Mouse (Mus musculus) thymus, postnatal 4 days (tissue): ENCODE data around the gene Fancc.
"Not testable (repeated sequence)": the region's sequence is repeated elsewhere in the genome, so short reads cannot be mapped to it uniquely, and the experiment has no call there.

Source experiments
- DNase-seq: peaks from one replicate; pipeline ENCODE4 v3.0.0; 2021

The Fancc gene

DNA sequence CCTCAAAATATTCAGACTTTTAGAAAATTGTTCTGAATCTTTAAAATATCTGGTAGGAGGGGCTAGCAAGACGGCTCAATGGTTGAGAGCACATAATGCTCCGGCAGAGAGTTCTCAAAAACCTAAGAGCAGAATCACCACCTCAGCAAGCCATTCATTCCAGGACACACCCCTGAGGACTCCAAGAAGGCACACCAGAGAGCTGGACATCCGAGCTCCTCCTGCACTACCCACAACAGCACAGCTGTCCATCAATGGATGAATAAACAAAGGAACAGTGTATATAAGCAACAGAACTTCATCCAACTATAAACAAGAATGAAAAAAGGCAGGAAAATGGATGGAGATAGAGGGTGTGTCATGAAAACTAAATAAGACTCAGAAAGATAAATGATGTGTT is 80.3 kb downstream of the Fancc start:
- DNase-seq, result no peak

DNA sequence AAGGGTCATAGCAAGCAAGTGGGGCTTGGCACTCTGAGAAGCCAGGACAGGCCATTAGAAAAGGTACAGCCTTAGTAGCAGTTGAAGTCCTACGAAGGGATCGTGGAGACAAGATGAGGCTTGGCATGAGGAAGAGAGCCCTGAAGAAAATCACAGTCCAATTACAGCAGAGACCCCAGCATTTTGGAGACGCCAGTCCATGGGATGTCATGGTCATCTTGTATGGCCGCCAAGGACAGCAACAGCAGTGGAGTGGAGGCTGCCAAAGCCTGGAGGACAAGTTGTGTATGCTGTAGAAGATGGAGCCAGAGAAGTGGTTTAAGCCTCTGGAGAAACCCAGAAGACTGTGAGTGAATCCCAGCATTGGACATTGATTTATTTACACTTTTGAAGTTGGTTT is 84.4 kb downstream of the Fancc start:
- DNase-seq, result no peak

DNA sequence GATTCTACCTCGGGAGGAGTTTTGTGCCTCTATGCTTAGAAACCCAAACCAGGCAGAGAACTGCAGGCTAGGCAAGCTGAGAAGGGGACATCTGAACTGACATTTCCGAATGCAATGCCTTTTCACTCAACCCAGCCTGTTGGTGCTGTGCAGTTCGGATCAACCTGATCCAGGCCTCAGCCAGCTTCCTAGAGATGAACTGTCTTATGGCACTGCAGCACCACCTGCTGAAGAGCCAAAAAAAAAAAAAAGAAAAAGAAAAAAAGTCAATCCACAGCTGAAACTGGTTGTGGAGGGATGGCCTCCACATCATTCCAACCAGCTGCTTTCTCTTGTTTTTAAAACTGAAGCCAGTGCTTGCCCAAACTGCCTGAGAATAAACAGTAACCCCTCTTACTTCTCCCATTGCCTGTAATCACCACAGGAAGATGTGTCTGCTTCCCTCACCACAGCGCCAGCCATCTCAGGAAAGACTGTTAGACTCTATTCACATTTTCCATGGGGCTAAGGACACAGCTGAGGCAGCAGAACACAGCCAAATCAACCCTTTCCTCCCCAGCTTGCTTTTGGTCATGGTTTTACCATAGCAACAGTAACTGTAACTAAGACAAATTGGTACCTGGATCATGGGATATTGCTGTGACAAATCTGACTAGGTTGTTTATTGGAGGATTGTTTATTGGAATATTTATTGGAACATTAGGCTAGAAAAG is 85.6 kb downstream of the Fancc start:
- peak; percentile 18 for DNase-seq

DNA sequence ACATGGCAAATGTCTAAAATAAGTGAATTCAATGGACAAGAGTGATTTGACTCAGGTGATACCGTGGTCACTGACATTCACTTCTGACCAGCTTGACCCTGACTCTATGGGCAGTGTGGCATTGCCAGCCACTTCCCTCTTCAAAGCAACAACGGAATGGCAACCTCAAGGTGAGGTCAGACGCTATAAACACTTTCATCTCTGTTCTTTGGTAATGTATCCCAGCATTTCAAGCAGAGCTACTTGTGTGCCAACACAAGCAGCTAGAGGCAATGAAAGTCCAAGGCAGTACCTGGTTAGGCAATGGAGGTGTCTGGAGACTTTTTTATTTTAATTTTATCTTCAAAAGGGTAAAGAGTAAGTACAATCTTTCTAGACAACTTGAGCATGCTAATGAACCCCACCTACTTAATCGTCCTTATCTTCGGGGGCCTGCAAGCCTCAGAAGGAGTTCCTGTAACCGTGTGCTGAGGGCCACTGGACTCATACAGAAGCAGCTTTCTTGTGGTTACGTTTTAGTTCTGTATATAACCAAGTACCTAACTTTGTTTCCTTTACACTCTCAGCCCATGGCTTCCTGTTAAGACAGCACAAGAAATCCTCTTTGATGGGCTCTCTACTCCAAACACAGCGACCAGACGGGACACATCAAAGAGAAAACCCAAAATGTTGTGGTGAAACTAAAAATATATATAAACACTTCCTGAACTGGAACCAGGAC is 86.3 kb downstream of the Fancc start:
- no peak for DNase-seq

DNA sequence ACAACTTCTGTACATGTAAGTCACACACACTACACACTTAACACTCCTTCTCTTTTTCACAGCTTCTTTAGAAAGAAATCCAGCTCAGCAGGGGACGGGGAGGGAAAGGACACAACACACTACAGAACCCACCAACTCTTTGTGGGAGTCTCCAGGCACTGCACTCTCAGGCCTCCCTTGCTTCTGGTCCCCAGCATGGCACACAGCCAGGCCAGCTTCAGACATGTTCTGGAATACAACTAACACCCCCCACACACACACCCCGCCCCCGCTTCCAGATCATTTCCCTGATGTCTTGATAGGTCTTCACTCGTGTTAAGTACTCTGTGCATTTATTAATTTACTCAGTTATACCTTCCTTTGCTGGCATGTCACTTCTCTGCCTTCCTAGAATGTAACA is 91.9 kb downstream of the Fancc start:
- no peak for DNase-seq

DNA sequence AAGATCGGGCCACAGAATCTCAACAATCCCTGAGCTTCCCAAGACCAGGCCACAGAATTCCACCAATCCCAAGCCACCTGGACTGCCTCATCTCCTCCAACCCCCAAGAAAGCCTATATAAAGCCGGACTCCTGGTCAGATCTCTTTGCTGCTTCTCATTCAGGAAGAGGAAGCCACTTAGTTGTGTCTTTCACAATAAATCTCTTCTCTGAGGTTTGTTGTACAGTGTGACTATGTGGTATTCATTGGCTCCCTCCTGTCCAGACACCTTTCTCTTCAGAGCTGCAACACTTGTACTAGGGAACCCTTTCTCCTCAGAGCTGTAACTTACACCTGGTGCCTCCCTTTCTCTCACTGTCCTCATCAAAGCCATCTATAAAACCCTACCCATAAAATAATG is 92.4 kb downstream of the Fancc start:
- no peak for DNase-seq

DNA sequence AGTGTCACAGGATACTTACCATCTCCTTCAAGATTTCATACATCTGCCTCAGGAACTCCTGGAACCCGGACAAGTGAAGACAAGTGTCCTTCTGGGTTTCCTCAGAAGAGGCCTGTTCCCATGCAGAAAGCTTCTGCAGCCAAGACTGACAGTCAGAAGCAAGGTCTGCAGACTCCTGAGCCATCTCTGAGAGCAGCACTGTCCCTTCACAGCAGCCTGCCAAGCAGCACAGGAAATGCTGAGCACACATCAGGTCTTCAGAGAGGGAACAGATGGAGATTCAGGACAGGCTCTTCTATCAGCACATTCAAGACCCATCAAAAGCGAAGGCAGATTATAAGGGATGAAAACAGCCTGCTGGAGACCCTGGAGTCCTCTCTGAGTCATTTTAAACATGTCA is 94.3 kb downstream of the Fancc start:
- no peak for DNase-seq

DNA sequence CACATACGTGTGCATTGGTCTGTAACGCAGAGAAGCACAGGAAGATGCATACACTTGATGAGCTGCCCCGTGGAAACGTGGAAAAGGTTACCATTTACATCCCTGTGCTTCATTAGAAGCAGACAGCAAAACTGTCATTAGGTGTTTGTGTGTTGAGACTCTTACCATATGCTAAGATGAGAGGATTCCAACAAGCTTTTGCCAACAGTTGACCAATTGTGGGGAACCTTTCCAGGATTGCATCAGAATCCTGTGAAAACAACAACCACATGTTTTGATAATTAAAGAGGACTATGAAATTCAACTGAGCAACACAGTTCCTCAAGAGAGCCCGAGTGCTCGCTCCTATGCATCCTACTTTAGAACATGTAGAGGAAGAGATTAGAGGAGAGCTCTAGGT is 97.0 kb downstream of the Fancc start:
- no peak for DNase-seq

DNA sequence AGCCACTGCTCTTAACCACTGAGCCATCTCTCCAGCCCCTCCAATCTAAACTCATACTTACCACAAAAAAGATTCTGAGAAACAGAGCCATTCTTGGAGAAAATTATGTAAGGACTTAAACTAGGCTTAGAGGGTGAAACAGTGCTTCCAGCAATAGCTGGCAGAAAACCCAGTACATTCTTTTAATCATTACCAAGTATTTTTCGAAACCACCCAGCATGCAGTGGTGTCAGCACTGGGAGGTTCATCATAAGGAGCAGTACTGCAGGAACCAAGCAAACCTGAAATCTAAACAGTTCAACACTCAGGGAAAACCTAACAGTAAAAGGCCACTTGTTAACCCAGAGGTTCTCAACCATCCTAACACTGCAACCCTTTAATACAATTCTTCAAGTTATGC is 99.7 kb downstream of the Fancc start:
- no peak for DNase-seq

DNA sequence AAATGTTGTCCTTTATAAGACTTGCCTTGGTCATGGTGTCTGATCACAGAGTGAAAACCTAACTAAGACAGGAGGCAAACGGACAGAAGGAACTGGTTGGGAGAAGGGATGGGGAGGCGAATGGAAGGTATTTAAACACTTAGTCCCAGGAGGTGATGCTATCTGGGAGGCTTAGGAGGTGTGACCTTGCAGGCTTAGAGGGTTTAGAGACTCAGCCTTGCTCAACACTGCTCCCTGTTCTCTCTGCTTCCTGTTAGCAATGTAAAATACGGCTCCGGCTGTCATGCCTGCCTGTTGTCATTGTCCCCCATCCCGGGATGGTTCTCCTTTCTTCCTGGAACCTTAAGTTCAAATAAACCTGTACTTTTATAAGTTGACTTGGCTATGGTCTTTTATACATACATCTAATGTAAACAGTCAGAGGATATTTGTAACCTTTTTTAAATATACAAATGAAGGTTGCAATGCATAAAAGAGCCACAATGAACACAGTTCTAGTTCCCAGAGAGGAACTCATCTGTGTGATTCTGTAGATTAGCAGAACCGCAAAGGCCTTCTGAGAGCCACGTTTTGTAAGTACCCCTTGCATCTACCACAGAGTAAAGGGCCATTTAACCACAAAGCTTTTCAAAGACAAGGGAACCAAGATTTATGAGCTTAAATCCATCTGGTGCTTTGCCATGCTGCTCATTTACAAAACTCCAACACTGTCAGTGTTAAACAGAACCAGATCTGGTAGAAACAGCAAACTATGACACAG is 102.6 kb downstream of the Fancc start:
- no peak for DNase-seq

DNA sequence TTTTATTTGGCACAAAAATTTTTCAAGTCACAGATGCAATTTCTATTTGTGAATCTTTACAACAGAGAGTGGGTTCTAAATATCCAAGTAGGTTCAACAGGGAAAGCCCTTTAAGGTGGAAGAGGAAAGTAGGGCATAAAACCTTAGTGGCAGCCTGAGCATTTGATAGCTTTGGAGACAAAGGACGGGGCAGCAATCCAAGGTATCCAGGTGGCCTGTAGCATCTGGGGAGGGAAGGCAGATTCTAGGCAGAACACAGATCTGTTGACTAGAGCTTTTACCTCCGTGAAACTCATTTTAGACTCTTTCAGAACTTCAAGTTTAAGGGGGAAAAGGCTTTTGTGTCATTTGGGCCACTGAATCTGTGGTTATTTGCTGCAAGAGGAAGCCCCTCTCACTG is 111.8 kb downstream of the Fancc start:
- DNase-seq, result no peak

DNA sequence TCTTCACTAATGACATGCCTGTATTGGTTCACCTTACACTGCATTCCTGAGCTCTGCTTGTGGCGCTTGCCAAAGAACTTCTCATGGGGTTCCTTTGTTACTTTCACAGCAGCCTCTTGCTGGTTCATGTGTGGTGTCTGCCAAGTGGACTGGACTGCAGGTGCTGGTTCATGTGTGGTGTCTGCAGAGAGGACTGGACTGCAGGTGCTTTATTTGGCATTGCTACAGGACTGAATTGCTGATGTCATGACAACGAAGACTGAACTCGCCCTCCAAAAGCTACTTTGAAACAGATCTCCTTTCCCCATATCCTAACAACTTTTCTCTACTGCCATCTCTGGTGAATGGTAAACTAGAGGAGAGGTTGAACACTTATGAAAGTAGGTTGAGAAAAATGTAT is 112.3 kb downstream of the Fancc start:
- DNase-seq, result no peak

DNA sequence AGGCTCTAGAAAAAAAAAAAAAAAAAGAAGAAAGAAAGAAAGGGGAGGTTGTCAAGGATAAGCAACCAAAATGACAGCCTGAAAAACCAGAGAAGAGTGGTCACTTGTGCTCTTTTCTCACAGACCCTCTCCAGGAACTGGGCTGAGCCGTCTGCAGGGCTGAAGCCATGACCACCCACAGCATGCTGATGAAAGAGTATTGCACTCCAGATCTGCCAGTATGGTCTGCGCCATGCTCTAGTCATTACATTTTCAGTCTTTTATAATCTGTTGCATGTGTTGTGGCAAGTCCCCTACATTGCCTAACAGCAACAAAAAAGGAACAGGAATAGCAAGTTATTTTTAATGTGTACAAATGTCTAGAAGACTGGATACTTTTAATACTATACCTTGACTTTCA is 114.9 kb downstream of the Fancc start:
- DNase-seq, result no peak

DNA sequence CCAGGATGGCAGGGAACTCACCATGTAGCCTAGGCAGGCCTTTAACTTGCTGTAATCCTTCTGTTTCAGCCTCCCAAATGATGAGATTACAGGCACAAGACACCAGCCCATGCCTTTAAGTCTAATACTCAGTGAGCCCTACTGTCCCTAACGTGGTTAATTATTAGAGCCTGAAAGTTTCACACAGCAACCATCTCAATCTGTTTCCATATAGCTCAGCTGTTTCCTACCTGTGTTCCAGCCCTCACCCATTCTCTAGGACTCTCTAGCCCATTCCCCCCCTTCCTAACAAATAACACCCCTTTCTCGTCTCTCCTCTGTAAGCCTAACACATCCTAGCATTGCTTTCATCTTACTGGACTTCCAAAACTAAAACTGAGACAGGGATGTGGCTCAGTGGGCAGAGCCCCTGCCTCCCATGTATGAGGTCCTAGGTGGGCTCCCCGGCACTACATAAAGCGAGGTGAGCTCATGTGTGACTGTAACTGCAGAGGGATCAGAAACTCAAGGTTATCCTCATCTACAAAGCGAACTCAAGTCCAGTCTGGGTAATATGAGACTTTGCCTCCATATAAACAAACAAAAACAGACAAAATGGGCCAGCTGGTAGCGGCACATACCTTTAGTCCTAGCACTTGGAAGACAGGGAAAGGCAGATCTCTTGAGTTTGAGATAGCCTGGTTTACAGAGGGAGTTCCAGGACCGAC is 123.5 kb downstream of the Fancc start:
- no peak for DNase-seq

DNA sequence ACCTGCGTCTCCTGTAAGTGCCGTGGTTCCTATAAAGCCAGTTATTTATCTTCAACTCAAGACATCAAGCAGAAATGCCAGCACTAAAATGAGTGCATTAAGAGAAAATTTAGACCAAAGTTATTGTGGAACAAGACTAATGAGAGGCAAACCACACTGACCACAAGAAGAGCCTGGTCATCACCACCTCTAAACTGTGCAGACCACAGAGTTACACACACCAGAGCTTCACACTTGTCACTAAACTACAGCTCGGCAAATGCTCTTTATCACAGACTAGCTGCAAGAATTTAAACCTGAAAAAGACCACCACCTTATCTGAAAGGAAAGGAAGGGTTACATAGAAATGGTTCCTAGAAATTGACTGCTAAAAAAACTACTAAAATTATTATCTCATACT is 135.3 kb downstream of the Fancc start:
- DNase-seq, result no peak

DNA sequence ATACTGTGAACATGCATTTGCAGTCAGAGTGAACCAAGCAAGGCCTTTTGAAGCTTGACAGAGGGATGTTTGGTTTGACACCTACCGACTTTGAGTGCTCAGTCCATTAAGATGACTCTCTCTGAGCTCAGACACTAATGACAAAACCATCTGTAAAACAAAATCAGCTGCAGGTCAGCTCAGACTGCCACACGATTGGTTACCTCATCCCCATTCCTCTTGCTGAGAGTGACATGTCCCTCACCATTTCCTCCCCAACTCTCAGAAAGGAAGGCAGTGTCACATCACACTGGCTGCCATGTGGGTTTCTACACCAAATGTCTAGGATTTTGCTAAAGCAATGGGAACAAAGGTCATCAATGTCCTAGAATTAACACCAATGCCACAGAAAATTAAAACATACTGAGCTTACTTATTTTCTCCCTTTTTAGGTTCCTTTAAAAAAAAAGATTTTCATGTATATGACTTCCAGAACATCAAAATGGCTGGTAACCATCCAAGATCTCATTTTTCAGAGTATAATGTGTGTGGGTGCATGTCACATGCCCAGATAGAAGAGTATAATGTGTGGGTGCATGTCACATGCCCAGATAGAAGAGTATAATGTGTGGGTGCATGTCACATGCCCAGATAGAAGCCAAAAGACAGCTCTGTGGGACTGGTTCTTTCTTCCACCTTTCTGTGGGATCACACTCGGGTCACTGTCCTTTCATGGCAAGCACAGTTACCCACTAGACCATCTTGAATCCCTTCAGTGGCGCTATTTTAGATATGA is 136.8 kb downstream of the Fancc start:
- DNase-seq, result no peak

DNA sequence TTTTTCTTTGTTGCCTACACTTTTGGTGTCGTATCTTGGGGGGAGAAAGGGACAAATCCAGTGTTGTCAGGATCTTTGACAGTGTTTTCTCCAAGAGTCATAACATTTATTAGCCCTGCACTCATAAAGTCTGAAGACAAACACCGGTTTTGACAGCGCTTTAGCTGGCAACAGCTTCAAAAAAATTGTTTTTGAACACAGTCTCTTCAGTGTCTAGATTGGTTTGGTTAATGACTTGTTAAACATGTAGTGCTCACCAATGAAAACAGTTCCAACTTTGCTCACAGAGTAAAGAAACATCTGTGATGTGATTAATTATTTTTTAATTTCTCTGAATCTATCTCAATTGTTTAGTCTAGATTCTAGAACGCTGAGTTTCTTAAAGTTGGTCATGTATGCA is 137.7 kb downstream of the Fancc start:
- no peak for DNase-seq

DNA sequence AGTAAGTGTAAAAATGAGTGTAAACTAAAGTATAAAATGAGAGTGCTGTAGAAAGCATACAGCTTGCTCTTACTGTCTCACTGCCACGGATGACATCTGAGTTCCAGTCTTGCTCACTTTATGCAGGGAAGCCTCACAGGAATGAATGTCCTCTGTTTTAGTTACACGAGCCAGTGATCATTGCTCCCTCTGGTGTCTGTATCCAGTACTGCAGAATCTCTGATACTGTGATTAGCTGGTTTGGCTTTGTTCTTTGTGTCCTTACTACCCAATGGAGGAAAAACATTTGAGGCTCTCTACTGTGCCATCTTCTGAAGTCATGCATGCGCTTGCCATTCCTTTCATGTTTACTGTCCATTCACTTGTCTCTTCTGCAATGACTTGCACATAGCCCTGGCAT is 140.5 kb downstream of the Fancc start:
- peak; percentile 64 for DNase-seq

DNA sequence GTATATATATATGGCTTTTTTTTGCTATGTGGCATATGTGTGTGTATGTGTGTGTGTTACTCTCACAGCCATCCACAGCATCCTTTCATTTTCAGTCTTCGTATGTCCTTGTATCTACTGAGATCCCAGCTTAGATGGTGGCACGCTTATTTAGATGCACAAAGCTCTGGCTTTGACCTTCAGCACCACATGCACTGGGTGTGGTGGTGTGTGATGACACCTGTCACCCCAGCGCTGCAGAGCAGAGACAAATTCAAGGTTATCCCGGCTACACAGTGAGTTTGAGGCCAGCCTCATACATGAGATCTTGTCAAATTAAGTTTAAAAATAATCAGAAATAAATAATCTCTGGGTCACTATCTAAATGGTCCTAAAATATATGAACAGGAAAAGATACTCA is 141.0 kb downstream of the Fancc start:
- no peak for DNase-seq

DNA sequence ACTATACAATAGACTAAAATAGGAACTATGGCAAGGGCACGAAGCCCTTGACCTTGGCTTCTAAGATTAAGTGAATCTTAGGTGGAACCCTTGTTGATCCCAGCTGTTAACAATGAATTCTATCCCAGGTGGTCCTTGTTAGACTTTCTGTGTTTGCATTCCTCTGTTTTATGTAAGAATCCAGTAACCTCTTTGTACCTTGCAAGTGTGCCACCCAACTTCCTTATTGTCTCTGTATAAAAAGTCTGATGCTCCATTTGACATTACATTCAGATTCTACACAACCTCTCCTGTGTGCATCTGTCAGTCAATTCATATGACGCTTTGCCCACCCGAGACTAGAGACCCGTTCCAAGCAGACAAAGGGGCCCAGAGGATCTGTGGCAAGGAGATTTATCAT is 143.8 kb downstream of the Fancc start:
- DNase-seq, result not testable (repeated sequence)

DNA sequence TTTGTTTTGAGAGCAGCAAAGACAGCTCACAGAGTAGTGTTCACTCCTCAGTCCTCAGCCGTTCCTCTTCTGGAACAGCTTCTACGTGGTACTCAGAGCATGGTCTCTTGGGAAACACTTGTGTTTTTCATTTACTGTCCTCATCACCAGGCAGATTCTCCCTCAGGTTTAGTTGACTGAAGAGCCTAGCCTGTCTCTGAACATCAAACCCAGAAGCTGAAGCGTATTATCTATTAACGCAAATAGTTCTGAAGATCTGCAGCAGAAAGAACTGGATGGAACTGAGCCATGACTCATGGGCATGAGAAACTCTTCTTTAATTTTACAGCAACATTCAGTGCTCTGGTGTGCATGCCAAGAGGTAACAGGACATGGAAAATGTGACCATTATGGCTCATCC is 147.0 kb downstream of the Fancc start:
- DNase-seq, result no peak

DNA sequence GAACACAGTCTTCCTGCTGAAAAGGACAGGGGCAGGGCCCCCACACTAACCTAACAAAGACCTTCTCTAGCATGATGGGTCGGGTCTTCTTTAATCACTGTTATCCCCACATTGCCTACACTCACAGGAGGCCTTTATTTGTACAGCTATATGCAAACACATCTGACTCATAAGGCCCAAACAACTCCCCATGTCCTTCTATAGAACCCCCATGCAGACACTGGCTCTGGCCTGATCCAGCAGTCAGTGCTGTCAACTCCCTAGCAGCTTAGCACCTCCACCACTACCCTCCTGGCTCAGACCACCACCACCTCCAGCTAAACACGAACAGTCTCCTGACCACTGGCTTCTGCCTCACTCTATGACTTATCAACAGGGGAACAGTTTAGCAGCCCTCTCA is 149.4 kb downstream of the Fancc start:
- DNase-seq, result no peak
